Mouse (Mus musculus): ENCODE measurements around the gene Gm17402. TPM values are rescaled to one million over a fixed set of nuclear protein-coding genes. Genes with fewer than 3 reads are reported as not detected.

Gene Gm17402
- not detected for polyA plus RNA-seq (2014; fragmentation: Illumina TruSeq; extraction: RNeasy Lipid Tissue Mini Kit (QIAGEN cat#74804); ENCODE audit: low read depth, low replicate concordance)

GRCm38 (mm10) chr3:67375063-67375462 is at the start of gene Gm17402:
Gene Gm17402 (minus strand): TSS chr3:67375163.

GRCm38 (mm10) chr3:67373872-67374271 is 1.1 kb downstream of the Gm17402 start, which contains the start of gene Mlf1:
Gene Mlf1 (plus strand): TSS chr3:67374097.

Other genes with a start within 250 kb of the Gm17402 start
- 245 TPM for gene Mlf1, start 1.1 kb downstream of the Gm17402 start, polyA plus RNA-seq (2014; fragmentation: Illumina TruSeq; extraction: RNeasy Lipid Tissue Mini Kit (QIAGEN cat#74804); ENCODE audit: low read depth, low replicate concordance)
- 206 TPM for gene Gfm1, start 54.9 kb upstream of the Gm17402 start, polyA plus RNA-seq (2014; fragmentation: Illumina TruSeq; extraction: RNeasy Lipid Tissue Mini Kit (QIAGEN cat#74804); ENCODE audit: low read depth, low replicate concordance)
- gene Lxn, start 88.8 kb upstream of the Gm17402 start, polyA plus RNA-seq (2014; fragmentation: Illumina TruSeq; extraction: RNeasy Lipid Tissue Mini Kit (QIAGEN cat#74804); ENCODE audit: low read depth, low replicate concordance), result 4.0 TPM
- 1.2 TPM for gene Rarres1, start 140.4 kb upstream of the Gm17402 start, polyA plus RNA-seq (2014; fragmentation: Illumina TruSeq; extraction: RNeasy Lipid Tissue Mini Kit (QIAGEN cat#74804); ENCODE audit: low read depth, low replicate concordance)
- gene Mfsd1, start 207.6 kb upstream of the Gm17402 start, polyA plus RNA-seq (2014; fragmentation: Illumina TruSeq; extraction: RNeasy Lipid Tissue Mini Kit (QIAGEN cat#74804); ENCODE audit: low read depth, low replicate concordance), result 23.7 TPM

Measured in heart, adult 10 weeks (tissue).